Mouse (Mus musculus) lung, adult 10 weeks (tissue): ENCODE data around the gene Fam71f1. TPM values are rescaled to one million over a fixed set of nuclear protein-coding genes. Genes with fewer than 3 reads are reported as not detected.

Experiments used
- polyA plus RNA-seq: library from polyadenylated mRNA; stranded (reverse); fragments of 350-450 nt; fragmentation: Illumina TruSeq; extraction: RNeasy Lipid Tissue Mini Kit (QIAGEN cat#74804); gene quantifications from one replicate; pipeline ENCODE4 v1.2.3, GENCODE M21; 2014; ENCODE audit warnings: low read depth, low replicate concordance; ENCODE audit not compliant: insufficient read depth

The Fam71f1 gene
- not detected for polyA plus RNA-seq

GRCm38 (mm10) chr6:29318879-29319278 is at the start of gene Fam71f1:
Gene Fam71f1, plus strand, starts transcription at chr6:29319140.

GRCm38 (mm10) chr6:29272312-29273072 is 46.4 kb upstream of the Fam71f1 start, which contains the start of gene Hilpda:
Gene Hilpda, plus strand, starts transcription at chr6:29272488.

GRCm38 (mm10) chr6:29279293-29279692 is 39.6 kb upstream of the Fam71f1 start, which contains the start of gene Fam71f2:
Gene Fam71f2, plus strand, starts transcription at chr6:29279593.

GRCm38 (mm10) chr6:29347665-29348370 is 28.9 kb downstream of the Fam71f1 start, which contains the start of gene Calu:
Gene Calu, plus strand, starts transcription at chr6:29348069.

Other genes starting within 250 kb of the Fam71f1 start
- 19.2 TPM for gene Rbm28, start 154.1 kb upstream of the Fam71f1 start, polyA plus RNA-seq
- gene Prrt4, start 139.6 kb upstream of the Fam71f1 start, polyA plus RNA-seq, result 3.2 TPM
- gene Impdh1, start 102.8 kb upstream of the Fam71f1 start, polyA plus RNA-seq, result 101 TPM
- 282 TPM for gene Hilpda, start 46.7 kb upstream of the Fam71f1 start, polyA plus RNA-seq
- gene Fam71f2, start 39.5 kb upstream of the Fam71f1 start, polyA plus RNA-seq, result 4.0 TPM
- 128 TPM for gene Calu, start 28.9 kb downstream of the Fam71f1 start, polyA plus RNA-seq
- 0.24 TPM for gene Opn1sw, start 69.3 kb downstream of the Fam71f1 start, polyA plus RNA-seq
- 2.0 TPM for gene Ccdc136, start 77.2 kb downstream of the Fam71f1 start, polyA plus RNA-seq
- gene Flnc, start 114.1 kb downstream of the Fam71f1 start, polyA plus RNA-seq, result 1.7 TPM
- 256 TPM for gene Atp6v1f, start 148.6 kb downstream of the Fam71f1 start, polyA plus RNA-seq
- gene Atp6v1fnb, start 152.3 kb downstream of the Fam71f1 start, polyA plus RNA-seq, result not detected
- 1.5 TPM for gene Kcp, start 188.8 kb downstream of the Fam71f1 start, polyA plus RNA-seq
- 18.6 TPM for gene Irf5, start 207.5 kb downstream of the Fam71f1 start, polyA plus RNA-seq